Mouse (Mus musculus): ENCODE measurements around the gene 1110025L11Rik. TPM values are rescaled to one million over a fixed set of nuclear protein-coding genes. Genes with fewer than 3 reads are reported as not detected.
"Not testable (repeated sequence)": the region's sequence is repeated elsewhere in the genome, so short reads cannot be mapped to it uniquely, and the experiment has no call there.

1110025L11Rik gene
- polyA plus RNA-seq (2014; fragmentation: Nextera tagmentation; extraction: Ambion mirVana), result not detected in 2 replicates

- H3K4me3 ChIP-seq (ENCODE audit: low read depth, low read length); H3K4me1 ChIP-seq (ENCODE audit: control insufficient read depth, insufficient read depth, low read length); H3K4me2 ChIP-seq; ATAC-seq (ENCODE audit: low FRiP score); H3K9me3 ChIP-seq (ENCODE audit: control insufficient read depth, low read length); H3K27ac ChIP-seq (ENCODE audit: low read depth, low read length); H3K36me3 ChIP-seq (ENCODE audit: control insufficient read depth, insufficient read depth, low read length); H3K9ac ChIP-seq (ENCODE audit: low read length); DNase-seq (ENCODE audit: low spot score, missing footprints); H3K27me3 ChIP-seq (ENCODE audit: control insufficient read depth, insufficient read depth, low read length): not testable (repeated sequence)
- no CpG with 5 or more reads among the region's 2 CpGs for WGBS
Observed at GRCm38 (mm10) chr16:89063902-89064301, at the start of gene 1110025L11Rik. Gene 1110025L11Rik (minus strand): TSS chr16:89064002.

- WGBS, result 86% methylated on average over 2 of the region's 2 CpGs
- H3K9me3 ChIP-seq (ENCODE audit: control insufficient read depth, low read length); DNase-seq (ENCODE audit: low spot score, missing footprints): not testable (repeated sequence)
Observed at GRCm38 (mm10) chr16:89071041-89071440, 7.2 kb upstream of the 1110025L11Rik start.

GRCm38 (mm10) chr16:89047783-89048182 is 16.0 kb downstream of the 1110025L11Rik start, which contains the start of gene Krtap6-5:
Gene Krtap6-5 (minus strand): TSS chr16:89047883.
- ATAC-seq (ENCODE audit: low FRiP score) (no peak), DNase-seq (ENCODE audit: low spot score, missing footprints) (no peak)
- no peaks in the 10 kb centered on the region for H3K4me1 ChIP-seq (ENCODE audit: control insufficient read depth, insufficient read depth, low read length)

More at GRCm38 (mm10) chr16:89071041-89071440, 7.2 kb upstream of the 1110025L11Rik start:
- not testable (repeated sequence) for H3K27ac ChIP-seq (ENCODE audit: low read depth, low read length); H3K4me1 ChIP-seq (ENCODE audit: control insufficient read depth, insufficient read depth, low read length); H3K36me3 ChIP-seq (ENCODE audit: control insufficient read depth, insufficient read depth, low read length); H3K4me2 ChIP-seq; H3K9ac ChIP-seq (ENCODE audit: low read length); H3K4me3 ChIP-seq (ENCODE audit: low read depth, low read length); H3K27me3 ChIP-seq (ENCODE audit: control insufficient read depth, insufficient read depth, low read length); ATAC-seq (ENCODE audit: low FRiP score)

GRCm38 (mm10) chr16:89041372-89041771 is 22.4 kb downstream of the 1110025L11Rik start, which contains the start of gene Gm10228:
Gene Gm10228 (minus strand): TSS chr16:89041472.
- ATAC-seq (ENCODE audit: low FRiP score); H3K9ac ChIP-seq (ENCODE audit: low read length); H3K27ac ChIP-seq (ENCODE audit: low read depth, low read length); DNase-seq (ENCODE audit: low spot score, missing footprints); H3K4me2 ChIP-seq; H3K4me3 ChIP-seq (ENCODE audit: low read depth, low read length); H3K27me3 ChIP-seq (ENCODE audit: control insufficient read depth, insufficient read depth, low read length); H3K36me3 ChIP-seq (ENCODE audit: control insufficient read depth, insufficient read depth, low read length); H3K4me1 ChIP-seq (ENCODE audit: control insufficient read depth, insufficient read depth, low read length); H3K9me3 ChIP-seq (ENCODE audit: control insufficient read depth, low read length): not testable (repeated sequence)
- WGBS, result 85% methylated on average over 2 of the region's 4 CpGs

More at GRCm38 (mm10) chr16:89047783-89048182, 16.0 kb downstream of the 1110025L11Rik start, which contains the start of gene Krtap6-5:
- H3K9ac ChIP-seq (ENCODE audit: low read length), result no peak within 1 kb of the TSS
- H3K36me3 ChIP-seq (ENCODE audit: control insufficient read depth, insufficient read depth, low read length), result no peaks in the 10 kb centered on the region
- 90% methylated on average over 3 of the region's 3 CpGs for WGBS
- H3K27ac ChIP-seq (ENCODE audit: low read depth, low read length), result no peak within 1 kb of the TSS
- H3K4me2 ChIP-seq, result no peak within 1 kb of the TSS
- H3K4me3 ChIP-seq (ENCODE audit: low read depth, low read length), result no peak within 1 kb of the TSS
- no peaks in the 10 kb centered on the region for H3K27me3 ChIP-seq (ENCODE audit: control insufficient read depth, insufficient read depth, low read length)
- H3K9me3 ChIP-seq (ENCODE audit: control insufficient read depth, low read length), result no peaks in the 10 kb centered on the region

- H3K4me3 ChIP-seq (ENCODE audit: low read depth, low read length); H3K4me1 ChIP-seq (ENCODE audit: control insufficient read depth, insufficient read depth, low read length); H3K27ac ChIP-seq (ENCODE audit: low read depth, low read length); H3K27me3 ChIP-seq (ENCODE audit: control insufficient read depth, insufficient read depth, low read length); H3K36me3 ChIP-seq (ENCODE audit: control insufficient read depth, insufficient read depth, low read length); H3K9me3 ChIP-seq (ENCODE audit: control insufficient read depth, low read length); H3K4me2 ChIP-seq; H3K9ac ChIP-seq (ENCODE audit: low read length); DNase-seq (ENCODE audit: low spot score, missing footprints); ATAC-seq (ENCODE audit: low FRiP score): not testable (repeated sequence)
- 84% methylated on average over 3 of the region's 3 CpGs for WGBS
Observed at GRCm38 (mm10) chr16:89031399-89031798, 32.4 kb downstream of the 1110025L11Rik start, which contains the start of gene Krtap6-1. Gene Krtap6-1 (plus strand): TSS chr16:89031699.

GRCm38 (mm10) chr16:89014984-89015383 is 48.8 kb downstream of the 1110025L11Rik start, which contains the start of gene Gm10229:
Gene Gm10229 (plus strand): TSS chr16:89015284.
- not testable (repeated sequence) for H3K27me3 ChIP-seq (ENCODE audit: control insufficient read depth, insufficient read depth, low read length); DNase-seq (ENCODE audit: low spot score, missing footprints); H3K36me3 ChIP-seq (ENCODE audit: control insufficient read depth, insufficient read depth, low read length); H3K9me3 ChIP-seq (ENCODE audit: control insufficient read depth, low read length); ATAC-seq (ENCODE audit: low FRiP score); H3K9ac ChIP-seq (ENCODE audit: low read length); H3K27ac ChIP-seq (ENCODE audit: low read depth, low read length); H3K4me2 ChIP-seq; H3K4me3 ChIP-seq (ENCODE audit: low read depth, low read length); H3K4me1 ChIP-seq (ENCODE audit: control insufficient read depth, insufficient read depth, low read length)
- WGBS, result 86% methylated on average over 1 of the region's 3 CpGs

GRCm38 (mm10) chr16:89013973-89014372 is 49.8 kb downstream of the 1110025L11Rik start:
- H3K9me3 ChIP-seq (ENCODE audit: control insufficient read depth, low read length), result no peaks in the 10 kb centered on the region
- no peak overlapping the region for H3K9ac ChIP-seq (ENCODE audit: low read length)
- H3K4me2 ChIP-seq, result no peak overlapping the region
- no peaks in the 10 kb centered on the region for H3K27me3 ChIP-seq (ENCODE audit: control insufficient read depth, insufficient read depth, low read length)
- DNase-seq (ENCODE audit: low spot score, missing footprints) (no peak), ATAC-seq (ENCODE audit: low FRiP score) (no peak)
- no peaks in the 10 kb centered on the region for H3K4me1 ChIP-seq (ENCODE audit: control insufficient read depth, insufficient read depth, low read length)
- WGBS, result 97% methylated on average over 3 of the region's 3 CpGs
- H3K4me3 ChIP-seq (ENCODE audit: low read depth, low read length), result no peak overlapping the region
- no peak overlapping the region for H3K27ac ChIP-seq (ENCODE audit: low read depth, low read length)
- H3K36me3 ChIP-seq (ENCODE audit: control insufficient read depth, insufficient read depth, low read length), result no peaks in the 10 kb centered on the region

Other genes starting within 250 kb of the 1110025L11Rik start
- not detected in 2 replicates for gene Krtap15, start 243.8 kb downstream of the 1110025L11Rik start, polyA plus RNA-seq (2014; fragmentation: Nextera tagmentation; extraction: Ambion mirVana)
- gene Krtap14, start 237.9 kb downstream of the 1110025L11Rik start, polyA plus RNA-seq (2014; fragmentation: Nextera tagmentation; extraction: Ambion mirVana), result not detected in 2 replicates
- not detected in 2 replicates for gene Krtap19-1, start 194.6 kb downstream of the 1110025L11Rik start, polyA plus RNA-seq (2014; fragmentation: Nextera tagmentation; extraction: Ambion mirVana)
- not detected in 2 replicates for gene Krtap19-2, start 189.7 kb downstream of the 1110025L11Rik start, polyA plus RNA-seq (2014; fragmentation: Nextera tagmentation; extraction: Ambion mirVana)
- not detected in 2 replicates for gene Krtap19-3, start 186.0 kb downstream of the 1110025L11Rik start, polyA plus RNA-seq (2014; fragmentation: Nextera tagmentation; extraction: Ambion mirVana)
- not detected in 2 replicates for gene Krtap19-4, start 178.9 kb downstream of the 1110025L11Rik start, polyA plus RNA-seq (2014; fragmentation: Nextera tagmentation; extraction: Ambion mirVana)
- not detected in 2 replicates for gene Krtap19-5, start 167.5 kb downstream of the 1110025L11Rik start, polyA plus RNA-seq (2014; fragmentation: Nextera tagmentation; extraction: Ambion mirVana)
- not detected in 2 replicates for gene Krtap19-9b, start 131.7 kb downstream of the 1110025L11Rik start, polyA plus RNA-seq (2014; fragmentation: Nextera tagmentation; extraction: Ambion mirVana)
- gene Krtap16-3, start 101.1 kb downstream of the 1110025L11Rik start, polyA plus RNA-seq (2014; fragmentation: Nextera tagmentation; extraction: Ambion mirVana), result not detected in 2 replicates
- gene Krtap22-2, start 53.2 kb downstream of the 1110025L11Rik start, polyA plus RNA-seq (2014; fragmentation: Nextera tagmentation; extraction: Ambion mirVana), result not detected in 2 replicates
- gene Gm10229, start 48.7 kb downstream of the 1110025L11Rik start, polyA plus RNA-seq (2014; fragmentation: Nextera tagmentation; extraction: Ambion mirVana), result not detected in 2 replicates
- not detected in 2 replicates for gene Krtap6-1, start 32.3 kb downstream of the 1110025L11Rik start, polyA plus RNA-seq (2014; fragmentation: Nextera tagmentation; extraction: Ambion mirVana)
- not detected in 2 replicates for gene Gm10228, start 22.5 kb downstream of the 1110025L11Rik start, polyA plus RNA-seq (2014; fragmentation: Nextera tagmentation; extraction: Ambion mirVana)
- not detected in 2 replicates for gene Krtap6-5, start 16.1 kb downstream of the 1110025L11Rik start, polyA plus RNA-seq (2014; fragmentation: Nextera tagmentation; extraction: Ambion mirVana)
- not detected in 2 replicates for gene Krtap6-3, start 20.0 kb upstream of the 1110025L11Rik start, polyA plus RNA-seq (2014; fragmentation: Nextera tagmentation; extraction: Ambion mirVana)
- not detected in 2 replicates for gene Gm6358, start 76.8 kb upstream of the 1110025L11Rik start, polyA plus RNA-seq (2014; fragmentation: Nextera tagmentation; extraction: Ambion mirVana)
- not detected in 2 replicates for gene Gm10061, start 87.1 kb upstream of the 1110025L11Rik start, polyA plus RNA-seq (2014; fragmentation: Nextera tagmentation; extraction: Ambion mirVana)
- gene Gm9789, start 94.0 kb upstream of the 1110025L11Rik start, polyA plus RNA-seq (2014; fragmentation: Nextera tagmentation; extraction: Ambion mirVana), result not detected in 2 replicates
- not detected in 2 replicates for gene Gm7735, start 105.5 kb upstream of the 1110025L11Rik start, polyA plus RNA-seq (2014; fragmentation: Nextera tagmentation; extraction: Ambion mirVana)
- not detected in 2 replicates for gene 1110057P08Rik, start 110.7 kb upstream of the 1110025L11Rik start, polyA plus RNA-seq (2014; fragmentation: Nextera tagmentation; extraction: Ambion mirVana)
- not detected in 2 replicates for gene Krtap20-2, start 141.9 kb upstream of the 1110025L11Rik start, polyA plus RNA-seq (2014; fragmentation: Nextera tagmentation; extraction: Ambion mirVana)

Data from midbrain, embryonic 11.5 days (tissue).